Mouse (Mus musculus) myocyte (in vitro differentiated cells): ENCODE data around the gene Setd7. TPM values are rescaled to one million over a fixed set of nuclear protein-coding genes. Genes with fewer than 3 reads are reported as not detected.

Source experiments
- H3K27me3 ChIP-seq: one replicate; pipeline ENCODE4 v1.6.1; 2011; ENCODE audit not compliant: control insufficient read depth, insufficient read depth, insufficient read length
- H3K36me3 ChIP-seq: one replicate; pipeline ENCODE4 v1.6.1; 2011; ENCODE audit not compliant: control insufficient read depth, insufficient read depth
- H3K4me2 ChIP-seq: one replicate; pipeline ENCODE4 v1.6.1; 2011; ENCODE audit warnings: low read depth, control low read depth
- H3K4me3 ChIP-seq: one replicate; pipeline ENCODE4 v1.5.1; 2011; ENCODE audit warnings: mild to moderate bottlenecking, control low read depth, moderate library complexity
- H3K79me2 ChIP-seq: one replicate; pipeline ENCODE4 v1.6.1; 2011; ENCODE audit not compliant: control insufficient read depth, insufficient read depth
- H3ac ChIP-seq: one replicate; pipeline ENCODE4 v1.6.1; 2011; ENCODE audit not compliant: control insufficient read depth, insufficient read length
- CEBPB ChIP-seq: IDR thresholded peaks from 2 replicates; pipeline ENCODE4 v1.6.1; 2011; ENCODE audit warnings: mild to moderate bottlenecking, moderate library complexity; ENCODE audit not compliant: poor library complexity, insufficient read depth, severe bottlenecking
- E2F4 ChIP-seq: IDR thresholded peaks from one replicate; pipeline ENCODE4 v1.6.1; 2011; ENCODE audit warnings: mild to moderate bottlenecking, control low read depth, moderate library complexity; ENCODE audit not compliant: insufficient read depth
- MAX ChIP-seq: IDR thresholded peaks from one replicate; pipeline ENCODE4 v1.6.1; 2011; ENCODE audit warnings: low read depth, mild to moderate bottlenecking, control low read depth
- MYOD1 ChIP-seq, 3 experiments: IDR thresholded peaks; one replicate each; pipeline ENCODE4 v1.6.1; 2011; ENCODE audit warnings: control low read depth in 2 of 3, low read depth in 2 of 3, mild to moderate bottlenecking in 2 of 3, moderate library complexity in 1 of 3; ENCODE audit not compliant: insufficient read length in 2 of 3, control insufficient read depth in 1 of 3
- MYOG ChIP-seq, 3 experiments: IDR thresholded peaks; one replicate each; pipeline ENCODE4 v1.6.1; 2011; ENCODE audit warnings: control low read depth in 2 of 3, low read depth in 2 of 3, mild to moderate bottlenecking in 2 of 3; ENCODE audit not compliant: insufficient read length in 2 of 3, control insufficient read depth in 1 of 3, insufficient read depth in 1 of 3
- POLR2A ChIP-seq: IDR thresholded peaks from one replicate; pipeline ENCODE4 v1.6.1; 2011; ENCODE audit warnings: low read depth, mild to moderate bottlenecking, control low read depth, moderate library complexity; ENCODE audit not compliant: insufficient read length
- POLR2AphosphoS2 ChIP-seq: IDR thresholded peaks from one replicate; pipeline ENCODE4 v1.6.1; 2011; ENCODE audit warnings: low read depth, control low read depth; ENCODE audit not compliant: insufficient read length
- REST ChIP-seq: IDR thresholded peaks from one replicate; pipeline ENCODE4 v1.6.1; 2011; ENCODE audit warnings: mild to moderate bottlenecking, control low read depth, moderate library complexity; ENCODE audit not compliant: insufficient read depth, insufficient read length
- SRF ChIP-seq: IDR thresholded peaks from one replicate; pipeline ENCODE4 v1.6.1; 2011; ENCODE audit warnings: low read depth; ENCODE audit not compliant: control insufficient read depth, insufficient read length
- TCF12 ChIP-seq: IDR thresholded peaks from one replicate; pipeline ENCODE4 v1.6.1; 2011; ENCODE audit warnings: mild to moderate bottlenecking, control low read depth; ENCODE audit not compliant: poor library complexity, insufficient read depth, severe bottlenecking
- TCF3 ChIP-seq: IDR thresholded peaks from one replicate; pipeline ENCODE4 v1.6.1; 2011; ENCODE audit warnings: low read depth, control low read depth; ENCODE audit not compliant: insufficient read length
- USF1 ChIP-seq: IDR thresholded peaks from one replicate; pipeline ENCODE4 v1.6.1; 2011; ENCODE audit warnings: low read depth, mild to moderate bottlenecking, control low read depth, moderate library complexity
- polyA plus RNA-seq: library from polyadenylated mRNA; unstranded; fragments of >200 nt; fragmentation: generic; extraction: Trizol; gene quantifications from one replicate; pipeline ENCODE4 v1.2.1, GENCODE M21; 2012; ENCODE audit warnings: missing spikeins

Setd7 gene
- polyA plus RNA-seq, 1 experiment, result 11.8 TPM

- no peak for TF ChIP-seq POLR2AphosphoS2
- no peak for TF ChIP-seq POLR2A
- no peak for TF ChIP-seq MYOG (IDR thresholded peaks at IDR 0.05; ENCODE audit: control insufficient read depth in 1 of 3, insufficient read depth in 1 of 3, insufficient read length in 2 of 3, low read depth in 2 of 3)
- TF ChIP-seq USF1, result no peak
- no peak for TF ChIP-seq REST
- no peak for TF ChIP-seq TCF3
- TF ChIP-seq MAX, result no peak
- no peak for TF ChIP-seq E2F4
- no peak for TF ChIP-seq TCF12
- no peak for TF ChIP-seq CEBPB
- no peak for TF ChIP-seq SRF
- no peak for TF ChIP-seq MYOD1 (IDR thresholded peaks at IDR 0.05; ENCODE audit: control insufficient read depth in 1 of 3, insufficient read length in 2 of 3, low read depth in 2 of 3)
- peak overlapping the region; percentile 4 for H3K4me3 ChIP-seq
- H3K4me2 ChIP-seq, result peak overlapping the region; percentile 92
- H3K79me2 ChIP-seq, result peaks cover 74% of the 10 kb centered on the region
- no peak overlapping the region for H3ac ChIP-seq
- no peaks in the 10 kb centered on the region for H3K36me3 ChIP-seq
- no peaks in the 10 kb centered on the region for H3K27me3 ChIP-seq
Observed at GRCm38 (mm10) chr3:51553497-51553875, 7.2 kb downstream of the Setd7 start.

GRCm38 (mm10) chr3:51552841-51553496 lies 7.7 kb downstream of the Setd7 start:
- peak overlapping the region; percentile 4 for H3K4me3 ChIP-seq
- H3ac ChIP-seq, result no peak overlapping the region
- peaks cover 69% of the 10 kb centered on the region for H3K79me2 ChIP-seq
- no peaks in the 10 kb centered on the region for H3K36me3 ChIP-seq
- no peaks in the 10 kb centered on the region for H3K27me3 ChIP-seq
- TF ChIP-seq MYOD1 (IDR thresholded peaks at IDR 0.05; ENCODE audit: control insufficient read depth in 1 of 3, insufficient read length in 2 of 3, low read depth in 2 of 3) (no peak), SRF (no peak), CEBPB (no peak)
- H3K4me2 ChIP-seq, result peak overlapping the region; percentile 92

GRCm38 (mm10) chr3:51552197-51552596 lies 8.5 kb downstream of the Setd7 start:
- Histone ChIP-seq H3K79me2 (peaks cover 61% of the 10 kb centered on the region), H3K4me3 (peak overlapping the region; percentile 4), H3K36me3 (no peaks in the 10 kb centered on the region), H3K27me3 (no peaks in the 10 kb centered on the region), H3ac (no peak overlapping the region), H3K4me2 (peak overlapping the region; percentile 92)
- TF ChIP-seq POLR2A, result no peak

GRCm38 (mm10) chr3:51548987-51549579 lies 11.6 kb downstream of the Setd7 start:
- Histone ChIP-seq H3K4me3 (no peak overlapping the region), H3K36me3 (no peaks in the 10 kb centered on the region), H3K79me2 (peaks cover 40% of the 10 kb centered on the region), H3ac (no peak overlapping the region), H3K27me3 (no peaks in the 10 kb centered on the region), H3K4me2 (no peak overlapping the region)
- no peak for TF ChIP-seq MYOG (IDR thresholded peaks at IDR 0.05; ENCODE audit: control insufficient read depth in 1 of 3, insufficient read depth in 1 of 3, insufficient read length in 2 of 3, low read depth in 2 of 3)

GRCm38 (mm10) chr3:51547577-51547976 lies 13.1 kb downstream of the Setd7 start:
- peaks cover 5% of the 10 kb centered on the region for H3K36me3 ChIP-seq
- TF ChIP-seq MYOG (IDR thresholded peaks at IDR 0.05; ENCODE audit: control insufficient read depth in 1 of 3, insufficient read depth in 1 of 3, insufficient read length in 2 of 3, low read depth in 2 of 3) (no peak), REST (no peak), MAX (no peak), MYOD1 (IDR thresholded peaks at IDR 0.05; ENCODE audit: control insufficient read depth in 1 of 3, insufficient read length in 2 of 3, low read depth in 2 of 3) (no peak), TCF12 (no peak), USF1 (no peak)
- peaks cover 24% of the 10 kb centered on the region for H3K79me2 ChIP-seq
- no peak overlapping the region for H3K4me2 ChIP-seq
- H3ac ChIP-seq, result no peak overlapping the region
- H3K27me3 ChIP-seq, result no peaks in the 10 kb centered on the region
- no peak overlapping the region for H3K4me3 ChIP-seq
